Mouse (Mus musculus) monocyte, adult 5-6 weeks (primary cell): ENCODE results near the gene Galnt6. TPM values are rescaled to one million over a fixed set of nuclear protein-coding genes. Genes with fewer than 3 reads are reported as not detected.

Experiments used
- ATAC-seq: fragments of 153-309, 156-312 bp; replicated peaks from 2 replicates; pipeline ENCODE4 v1.8.0; 2017; ENCODE audit warnings: mild to moderate bottlenecking; ENCODE audit not compliant: low TSS enrichment, insufficient number of reproducible peaks, severe bottlenecking, poor library complexity, low FRiP score
- total RNA-seq: library from RNA; stranded (forward); fragments of 200-1000, 200-491, 200-594 nt; gene quantifications from 3 replicates; pipeline ENCODE4 v1.2.3, GENCODE M21; 2017

Gene Galnt6
- total RNA-seq, 1 experiment from 2014 or later, result 43.8 TPM

DNA sequence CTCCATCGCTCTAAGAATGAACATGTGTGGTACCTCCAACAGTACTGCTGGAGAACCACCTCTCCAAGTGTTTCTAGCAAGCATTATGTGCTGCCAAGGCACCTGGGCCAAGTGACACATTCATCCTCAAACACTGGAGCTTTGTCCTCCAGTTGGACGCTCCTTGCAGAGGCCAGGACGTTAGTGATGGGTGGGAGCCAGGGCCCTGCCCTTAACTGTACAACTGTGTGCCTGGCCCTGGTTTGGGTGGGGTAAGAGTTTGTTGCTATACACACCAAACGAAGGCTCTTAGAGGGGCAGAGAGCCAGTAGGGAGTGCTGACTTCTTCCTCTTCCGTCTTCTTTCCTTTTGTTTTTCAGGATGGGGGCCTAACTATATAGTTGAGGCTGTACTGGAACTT lies 28.8 kb downstream of the Galnt6 start:
- ATAC-seq, result no peak

DNA sequence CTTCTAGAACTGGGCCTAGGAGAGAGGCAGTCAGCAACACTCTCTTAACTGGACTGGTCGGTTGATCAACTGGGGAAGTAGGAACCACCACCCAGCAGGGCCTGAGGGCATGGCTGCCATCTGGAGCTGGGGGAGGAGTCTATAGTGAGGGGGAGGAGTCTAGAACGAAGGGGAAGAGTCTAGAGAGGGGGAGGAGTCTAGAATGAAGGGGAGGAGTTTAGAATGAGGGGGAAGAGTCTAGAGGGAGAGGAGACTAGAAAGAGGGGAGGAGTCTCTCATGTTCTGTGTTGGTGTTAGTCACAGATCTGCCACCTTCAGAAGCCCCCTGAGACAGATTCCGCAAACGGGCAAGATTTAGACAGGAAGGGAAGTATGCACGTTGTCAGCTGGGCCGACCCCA lies 29.8 kb downstream of the Galnt6 start:
- ATAC-seq, result no peak; the same call in 1 of the 2 replicates

DNA sequence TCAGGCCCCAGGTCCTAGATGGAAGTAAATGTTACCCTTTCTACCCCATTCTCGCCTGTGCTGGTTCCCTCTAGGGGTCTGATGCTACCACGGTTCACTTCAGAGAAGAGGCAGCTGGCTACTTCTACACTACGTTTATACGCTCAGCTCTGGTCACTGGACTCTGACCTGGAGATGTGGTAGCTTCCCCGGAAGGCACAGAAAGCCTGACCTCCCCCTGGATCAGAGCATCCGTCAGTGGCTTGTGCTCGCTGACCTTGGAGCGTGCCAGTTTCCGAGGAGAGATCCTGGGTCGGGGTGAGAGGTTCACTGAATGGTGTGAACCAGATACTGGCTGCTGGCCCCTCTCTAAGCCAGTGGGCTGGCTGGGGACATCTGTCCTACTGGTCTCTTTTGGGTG lies 31.1 kb downstream of the Galnt6 start:
- no peak for ATAC-seq

DNA sequence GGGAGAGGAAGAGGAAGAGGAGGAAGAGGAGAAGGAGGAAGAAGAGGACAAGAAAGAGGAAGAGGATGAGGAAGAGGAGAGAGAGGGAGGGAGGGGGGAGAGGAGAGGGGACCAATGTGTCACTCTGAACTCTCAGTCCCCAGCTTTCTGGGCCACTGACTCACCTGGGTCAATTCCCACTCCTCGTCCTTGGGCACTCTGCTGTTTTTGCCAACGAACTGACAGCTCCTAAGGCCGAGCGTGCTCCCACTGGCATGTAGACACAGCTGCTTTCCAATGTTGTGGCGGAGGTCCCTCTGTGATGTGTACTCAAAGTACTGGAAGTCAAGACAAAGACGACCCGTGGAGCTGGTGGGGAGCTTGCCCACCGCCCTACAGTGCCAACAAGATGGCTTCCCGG lies 34.8 kb downstream of the Galnt6 start:
- no peak for ATAC-seq

DNA sequence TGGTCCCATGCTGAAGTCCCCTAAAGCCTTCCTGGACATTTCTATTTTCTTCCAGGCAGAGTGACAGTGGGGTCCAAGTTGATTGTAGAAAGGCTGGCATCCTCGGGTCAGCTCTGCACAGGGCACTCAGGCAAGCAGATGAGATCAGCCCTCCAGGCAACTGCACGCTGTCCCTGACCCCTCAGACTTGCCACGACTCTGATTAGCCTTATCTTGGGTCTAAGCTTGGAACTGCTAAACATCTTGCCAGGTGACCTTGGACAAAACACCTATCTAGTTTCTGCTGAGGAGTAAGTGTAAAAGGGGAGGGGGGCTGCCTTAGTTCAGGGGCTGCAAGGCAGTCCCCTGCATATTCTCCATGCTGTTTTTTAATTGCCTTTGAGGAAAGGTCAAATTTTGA lies 37.2 kb downstream of the Galnt6 start:
- ATAC-seq, result no peak

DNA sequence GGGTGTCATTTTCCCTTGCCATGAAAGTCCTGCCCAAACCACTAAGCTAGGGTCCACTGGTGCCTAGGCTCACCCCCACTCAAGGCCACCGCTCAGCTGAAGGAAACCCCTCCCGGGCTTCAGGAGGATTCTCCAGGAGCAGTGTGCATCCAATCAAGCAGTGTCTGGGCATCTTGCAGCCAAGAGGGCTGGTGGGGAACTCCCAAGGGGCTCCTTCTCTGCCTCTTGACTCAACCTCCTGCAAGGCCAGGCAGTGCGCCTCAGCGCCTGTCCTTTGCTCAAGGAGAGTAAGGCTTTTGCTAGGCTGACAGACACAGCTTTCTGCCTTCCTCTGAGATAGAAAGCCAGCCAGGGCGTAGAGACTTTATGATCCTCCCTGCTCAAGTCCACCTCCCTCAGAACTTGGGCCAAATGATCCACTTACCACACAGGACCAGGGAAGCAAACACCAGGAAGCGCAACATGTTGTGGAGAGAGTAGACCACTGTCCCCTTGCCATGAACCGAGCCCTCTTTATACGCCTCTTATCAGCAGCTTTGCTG lies 41.7 kb downstream of the Galnt6 start, which contains the start of gene Cela1:
Gene Cela1, minus strand, starts transcription at position 492 of the 542 bp plus-strand sequence.
- no peak for ATAC-seq

DNA sequence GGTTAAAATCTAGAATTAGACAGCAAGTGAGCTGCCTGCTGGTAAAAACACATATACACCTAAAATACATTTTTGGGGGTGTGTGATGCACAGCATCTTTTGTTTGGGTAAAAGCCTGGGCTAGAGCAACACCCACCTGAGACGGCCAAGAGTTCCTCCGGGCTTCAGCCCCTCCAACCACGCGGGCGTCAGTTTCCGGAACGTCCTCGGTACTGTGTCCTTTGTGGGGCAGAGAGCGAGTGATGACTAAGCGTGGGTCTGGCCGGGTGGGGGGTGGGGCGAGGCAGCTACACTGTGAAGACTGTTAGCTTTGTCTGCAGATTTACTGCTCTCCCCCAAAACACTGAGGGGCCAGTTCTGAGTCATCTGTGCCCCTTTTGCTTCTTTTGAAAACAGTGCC lies 42.2 kb downstream of the Galnt6 start:
- ATAC-seq, result peak; percentile 51

DNA sequence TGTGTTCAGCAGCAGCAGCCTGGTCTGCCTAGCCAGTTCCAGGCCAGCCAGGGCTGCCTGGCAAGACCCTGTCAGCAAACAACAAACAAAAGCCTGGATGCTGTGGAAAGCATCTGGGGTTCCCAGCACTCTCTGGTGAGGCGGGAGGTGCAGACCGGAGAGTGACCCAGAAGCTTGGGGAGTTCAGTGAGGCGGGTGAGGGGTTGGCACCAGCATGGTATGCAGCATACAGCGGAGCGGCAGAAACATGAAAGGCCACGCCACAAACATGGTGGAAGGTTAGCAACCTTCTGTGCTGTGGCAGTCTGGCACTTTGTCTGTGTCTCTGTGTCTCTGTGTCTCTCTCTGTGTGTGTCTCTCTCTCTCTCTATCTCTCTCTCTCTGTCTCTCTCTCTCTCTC lies 42.7 kb downstream of the Galnt6 start:
- ATAC-seq, result no peak

DNA sequence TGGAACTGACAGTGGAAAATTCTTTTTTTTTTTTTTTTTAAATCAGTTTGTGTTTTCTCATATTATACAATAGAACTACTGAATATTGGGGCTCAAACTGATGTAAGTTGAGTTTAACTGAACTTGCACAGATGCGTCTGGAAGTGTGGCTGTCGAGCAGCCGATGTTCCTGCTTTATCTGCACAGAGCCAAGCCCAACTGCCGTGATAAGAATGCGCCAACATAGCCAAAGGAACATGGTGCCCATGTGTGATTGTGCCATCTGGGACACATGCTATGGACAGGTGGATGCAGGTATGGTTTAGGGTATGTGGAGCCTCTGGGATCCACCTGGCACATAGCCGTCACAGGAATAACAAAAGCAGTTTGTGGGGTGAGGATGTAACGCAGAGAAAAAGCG lies 43.3 kb downstream of the Galnt6 start:
- no peak for ATAC-seq

DNA sequence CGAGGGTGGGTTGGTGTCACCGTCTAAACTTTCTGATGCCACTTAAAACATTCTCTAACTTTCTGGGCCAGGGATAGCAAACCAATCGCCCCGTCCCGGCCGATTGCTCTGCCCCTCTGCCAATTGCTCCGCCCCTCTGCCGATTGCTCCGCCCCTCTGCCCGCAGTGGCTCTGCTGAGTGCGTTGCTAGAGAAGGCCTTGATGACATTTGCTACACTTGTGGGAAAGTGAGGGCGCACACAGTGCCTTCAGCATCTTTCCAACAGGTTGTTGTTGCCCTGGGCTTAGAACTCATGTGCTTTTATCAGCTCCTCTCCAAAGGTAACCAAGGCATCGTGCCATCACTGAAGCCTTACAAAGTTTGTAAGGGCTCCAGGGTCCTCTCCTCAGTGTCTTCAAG lies 43.9 kb downstream of the Galnt6 start:
- ATAC-seq, result no peak

DNA sequence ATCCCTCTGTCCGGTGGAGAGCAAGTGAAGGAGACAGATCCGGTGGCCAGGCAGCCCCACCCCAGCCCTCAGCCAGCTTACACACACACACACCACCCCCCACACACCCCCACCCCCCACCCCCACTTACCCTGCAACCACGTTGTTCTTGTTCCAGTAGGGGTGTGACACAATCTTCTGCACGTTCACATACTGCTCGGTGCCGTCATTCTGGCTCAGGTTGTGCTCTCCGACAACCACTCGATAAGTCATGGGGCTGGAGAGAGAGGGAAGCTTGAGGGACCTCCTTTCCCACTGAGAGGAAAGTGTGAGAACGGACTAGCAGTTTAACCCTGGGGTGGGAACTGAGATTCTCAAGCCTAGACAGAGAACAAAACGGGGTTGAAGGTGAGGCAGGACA lies 44.7 kb downstream of the Galnt6 start:
- ATAC-seq, result no peak

DNA sequence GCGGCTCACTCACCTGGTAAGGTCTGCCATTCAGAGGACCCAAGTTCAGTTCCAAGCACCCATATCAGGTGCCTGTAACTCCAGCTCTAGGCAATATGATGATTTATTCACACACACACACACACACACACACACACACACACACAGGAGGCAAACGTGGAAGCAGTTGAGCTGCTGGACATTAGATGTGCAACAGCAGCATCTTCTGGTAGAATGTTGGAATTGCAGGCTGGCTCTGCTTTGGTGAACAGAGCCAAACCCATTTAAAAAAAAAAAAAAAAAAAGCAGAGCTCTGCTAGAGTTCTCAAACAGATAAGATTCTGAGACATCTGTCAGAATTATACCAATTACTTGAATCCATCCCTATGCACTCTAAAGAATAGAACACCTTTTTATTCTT lies 46.1 kb downstream of the Galnt6 start:
- ATAC-seq, result peak; percentile 70

DNA sequence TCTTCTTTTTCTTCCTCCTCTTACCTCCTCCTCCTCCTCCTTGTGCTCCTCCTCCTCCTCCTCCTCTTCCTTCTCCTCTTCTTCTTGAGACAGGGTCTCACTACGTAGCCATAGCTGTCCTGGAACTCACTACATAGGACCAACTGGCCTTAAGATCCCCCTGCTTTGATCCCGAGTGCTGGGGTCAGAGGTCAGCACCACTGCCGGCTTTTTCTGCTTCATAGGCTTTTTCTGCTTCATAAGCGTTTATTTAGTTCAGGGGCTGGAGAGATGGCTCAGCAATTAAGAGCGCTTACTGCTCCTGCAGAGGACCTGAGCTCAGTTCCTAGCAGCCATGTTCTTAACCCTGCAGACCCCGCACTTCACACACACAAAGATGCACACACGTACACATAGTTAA lies 47.4 kb downstream of the Galnt6 start:
- ATAC-seq, result no peak

DNA sequence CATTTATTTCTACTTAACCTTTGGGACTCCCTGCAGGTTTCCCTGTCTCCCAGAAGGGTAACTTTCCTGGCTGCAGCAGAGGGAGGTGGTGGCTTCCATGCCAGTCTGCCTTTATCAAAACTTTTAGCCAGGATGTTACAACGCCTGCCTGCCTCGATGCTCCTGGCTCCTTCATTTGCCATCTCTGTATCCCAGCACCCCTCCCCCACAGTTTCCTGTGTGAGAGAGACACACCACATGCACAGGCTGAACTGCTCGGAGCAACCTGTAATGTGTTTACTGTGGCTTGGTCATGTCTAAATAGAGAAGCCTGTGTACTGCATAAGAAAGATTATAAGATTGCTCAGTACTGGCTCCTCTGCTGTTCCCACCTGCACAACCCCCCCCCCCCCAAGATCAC lies 48.8 kb downstream of the Galnt6 start:
- ATAC-seq, result no peak

DNA sequence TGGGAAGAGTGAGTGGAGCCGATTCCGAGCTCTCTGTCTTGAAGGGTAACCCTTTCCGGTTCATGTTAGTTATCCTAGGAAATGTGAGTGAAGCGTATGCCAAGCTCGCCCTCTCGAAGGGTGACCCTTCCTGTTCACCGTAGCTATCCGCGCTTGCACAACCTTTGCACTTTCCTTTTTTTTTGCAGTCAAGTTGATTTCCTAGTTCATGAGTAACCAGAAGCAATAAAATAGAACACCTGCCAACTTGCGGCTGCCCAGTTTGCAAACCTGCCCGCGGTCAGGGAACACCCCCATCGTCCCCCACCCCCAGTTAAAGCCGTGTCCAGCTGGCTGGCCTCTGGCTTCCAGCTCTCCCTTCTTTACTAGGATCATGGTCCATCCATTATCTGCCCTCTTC lies 50.2 kb downstream of the Galnt6 start:
- ATAC-seq, result no peak

DNA sequence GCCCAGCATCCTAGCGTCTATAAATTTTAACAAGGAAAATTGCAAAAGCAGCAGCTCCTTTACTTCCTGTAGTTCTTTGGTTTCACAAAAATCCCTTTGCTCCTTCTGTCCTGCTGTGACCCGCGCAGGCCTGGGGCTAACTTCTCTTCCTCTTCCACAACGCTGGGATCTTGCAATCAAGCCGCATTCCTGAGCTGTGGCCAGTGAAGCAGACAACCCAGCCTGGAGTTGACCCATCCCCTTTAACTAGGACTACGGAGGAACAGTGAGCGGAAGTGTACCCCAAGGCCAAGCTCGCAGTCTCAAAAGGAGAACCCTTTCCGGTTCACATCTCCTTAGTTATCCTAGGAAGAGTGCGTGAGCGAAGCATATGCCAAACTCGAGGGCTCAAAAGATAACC lies 50.6 kb downstream of the Galnt6 start:
- ATAC-seq, result no peak

DNA sequence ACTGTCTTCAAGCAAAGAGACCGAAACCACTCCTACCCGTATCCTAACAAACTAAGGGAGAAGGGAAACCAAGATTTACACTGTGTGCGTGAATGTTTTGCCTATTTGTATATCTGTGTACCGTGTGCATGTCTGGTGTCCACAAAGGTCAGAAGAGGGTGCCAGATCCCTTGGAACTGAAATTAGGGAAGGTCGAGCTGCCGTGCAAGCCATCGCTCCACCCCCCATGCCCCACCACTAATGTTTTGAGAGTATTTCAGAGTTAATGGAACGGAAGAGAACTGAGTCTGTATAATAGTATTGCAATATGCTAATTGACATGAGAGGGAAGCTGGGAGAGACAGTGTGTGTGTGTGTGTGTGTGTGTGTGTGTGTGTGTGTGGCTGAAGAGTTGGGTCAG lies 51.5 kb downstream of the Galnt6 start:
- peak; percentile 66 for ATAC-seq

DNA sequence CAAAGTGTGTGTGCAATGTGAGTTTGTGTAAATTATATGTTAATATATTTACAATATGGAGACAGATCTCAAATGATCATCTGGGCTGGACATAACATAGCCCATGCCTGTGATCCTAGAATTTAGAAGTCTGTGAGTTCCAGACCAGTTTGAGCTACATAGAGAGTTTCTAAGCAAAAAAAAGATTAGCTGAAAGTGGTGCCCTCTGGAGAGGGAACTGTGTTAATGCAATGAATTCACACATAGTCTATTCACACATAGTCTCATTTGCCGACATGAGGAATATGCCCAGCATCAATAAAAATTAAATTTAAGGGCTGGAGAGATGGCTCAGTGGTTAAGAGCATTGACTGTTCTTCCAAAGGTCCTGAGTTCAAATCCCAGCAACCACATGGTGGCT lies 52.7 kb downstream of the Galnt6 start:
- ATAC-seq, result no peak

DNA sequence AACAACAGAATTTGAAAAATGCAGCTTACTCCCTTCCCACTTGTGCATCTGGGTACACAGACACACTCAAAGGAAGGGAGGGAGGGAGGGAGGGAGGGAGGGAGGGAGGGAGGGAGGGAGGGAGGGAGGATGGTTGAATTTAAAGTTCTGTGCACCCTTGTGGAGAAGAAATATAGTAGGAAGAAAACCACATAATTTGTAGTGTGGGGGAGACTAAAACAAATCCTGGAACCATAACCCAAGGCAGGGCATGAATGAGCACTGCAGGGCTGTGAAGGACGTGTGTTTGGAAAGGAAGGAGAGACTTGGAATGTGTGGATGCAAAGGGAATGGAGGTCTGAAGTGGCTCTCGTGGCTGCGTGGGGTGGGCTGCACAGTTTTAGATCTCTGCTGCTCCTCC lies 53.7 kb downstream of the Galnt6 start:
- ATAC-seq, result no peak

DNA sequence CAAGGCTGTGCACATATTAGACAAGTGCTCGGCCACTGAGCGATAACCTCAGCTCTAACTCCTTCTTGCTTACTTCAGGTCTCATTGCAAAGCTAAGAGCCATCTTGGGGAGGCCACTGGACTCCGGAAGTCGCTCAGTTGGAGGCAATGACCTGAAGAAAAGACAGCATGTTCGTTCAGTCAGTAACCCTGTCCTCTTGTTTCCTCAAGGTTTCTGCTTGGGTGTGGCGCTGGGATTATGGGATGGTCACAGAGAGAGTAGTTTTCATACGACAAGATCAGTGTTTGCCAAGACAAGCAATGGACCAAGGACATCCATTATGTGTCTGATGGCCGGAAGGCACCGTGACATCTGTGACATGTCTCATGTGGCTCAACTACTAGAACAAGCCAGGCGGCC lies 54.6 kb downstream of the Galnt6 start:
- no peak for ATAC-seq

DNA sequence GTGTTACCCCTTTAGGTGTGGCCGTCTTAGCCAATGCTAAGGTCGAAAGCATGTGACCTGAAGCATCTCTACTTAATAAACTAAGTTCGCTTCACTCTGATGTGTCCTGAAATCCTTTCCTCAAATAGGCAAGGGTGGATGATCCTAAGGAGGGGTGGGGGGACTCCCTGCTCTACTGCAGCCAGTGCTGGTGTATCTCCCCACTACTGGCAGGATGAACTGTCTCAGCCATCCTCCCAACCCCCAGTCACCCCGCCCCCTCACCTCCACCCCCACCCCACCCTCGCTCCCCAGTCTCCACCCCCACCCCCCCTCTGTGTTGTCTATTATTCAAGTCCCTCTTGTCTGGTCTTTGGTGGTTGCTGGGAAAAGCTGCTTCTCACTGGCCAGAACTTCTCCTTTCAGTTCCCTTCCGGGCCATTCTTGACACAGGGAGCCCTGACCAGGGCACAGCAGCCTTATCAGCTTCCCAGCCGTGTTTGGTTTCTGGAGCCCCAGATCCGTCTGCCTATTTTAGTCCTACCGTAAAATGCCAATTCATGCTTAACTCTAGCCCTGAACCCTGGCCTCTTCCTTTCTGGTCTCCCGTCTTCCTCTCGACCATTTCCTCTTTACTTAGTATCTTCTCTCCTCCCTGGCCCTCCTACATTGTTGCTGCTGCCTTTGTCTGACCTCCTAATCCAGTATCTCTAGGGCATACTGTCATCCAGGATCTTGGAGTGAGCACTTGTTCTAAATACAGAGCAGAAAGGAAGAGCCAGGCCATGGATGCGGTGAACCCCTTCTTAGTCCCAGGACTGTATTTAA lies 55.4 kb downstream of the Galnt6 start:
- ATAC-seq, result peak; percentile 64
